Mouse (Mus musculus): Measurements from ENCODE around the gene Ano3.

- TF ChIP-seq POLR2A (IDR thresholded peaks at IDR 0.05; ENCODE audit: control insufficient read depth, low read depth, low read length) (no peak), CTCF (IDR thresholded peaks at IDR 0.05; ENCODE audit: control insufficient read depth, insufficient read depth, insufficient replicate concordance, low read depth, low read length) (no peak)
Observed at GRCm38 (mm10) chr2:110721290-110721753, 229.4 kb downstream of the Ano3 start, which contains the start of gene Muc15.

Data from testis, adult 2 months (tissue).